Mouse (Mus musculus) liver, postnatal 0 days (tissue): ENCODE results near the gene Epb41l3.

Experiments used
- CTCF ChIP-seq: sonication (generic); IDR thresholded peaks from 2 replicates; pipeline ENCODE4 v1.5.1; 2016; ENCODE audit warnings: antibody characterized with exemption, low read depth
- EP300 ChIP-seq: IDR thresholded peaks from 2 replicates; pipeline ENCODE4 v1.6.1; 2016; ENCODE audit warnings: antibody characterized with exemption, low read depth, mild to moderate bottlenecking

DNA sequence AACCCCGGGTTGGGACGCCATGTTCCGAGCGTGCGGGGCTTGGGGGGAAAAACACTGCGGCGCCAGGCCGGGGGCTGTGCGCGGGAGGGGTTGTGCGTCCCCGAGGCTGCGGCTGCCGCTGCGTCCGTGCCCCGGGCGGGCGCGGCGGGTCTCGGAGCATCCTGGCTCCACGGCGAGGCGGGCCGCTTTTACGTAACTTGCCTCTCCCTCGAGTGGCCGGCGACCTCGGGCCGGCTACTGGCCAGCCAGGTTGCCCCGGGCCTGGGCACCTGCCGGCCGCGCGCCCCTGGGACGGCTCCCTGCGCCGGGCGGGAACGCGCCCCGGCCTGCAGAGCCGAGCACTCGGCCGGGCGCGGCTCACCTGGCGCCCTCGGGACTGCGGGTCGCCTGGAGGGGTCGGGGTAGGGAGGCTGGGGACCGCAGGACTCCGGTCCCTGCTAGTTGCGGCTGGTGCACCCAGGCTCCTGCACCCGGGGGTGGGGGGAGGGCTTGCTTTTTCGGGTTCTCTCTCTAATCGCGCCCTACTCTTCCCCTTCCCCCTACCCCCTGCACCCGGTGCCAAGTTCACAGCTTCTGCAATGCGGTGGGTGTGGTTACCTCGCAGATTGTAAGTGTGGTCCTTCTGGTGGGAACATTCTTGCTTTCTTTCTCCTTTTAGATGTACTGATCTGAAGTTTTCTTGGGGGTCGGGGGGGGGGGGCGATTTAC lies 81.8 kb downstream of the Epb41l3 start:
- TF ChIP-seq CTCF (no peak), EP300 (no peak)
